Mouse (Mus musculus): ENCODE data around the gene Opalin.
A peak's percentile ranks its signal among the peaks of the same experiment; 100 is the strongest.

DNA sequence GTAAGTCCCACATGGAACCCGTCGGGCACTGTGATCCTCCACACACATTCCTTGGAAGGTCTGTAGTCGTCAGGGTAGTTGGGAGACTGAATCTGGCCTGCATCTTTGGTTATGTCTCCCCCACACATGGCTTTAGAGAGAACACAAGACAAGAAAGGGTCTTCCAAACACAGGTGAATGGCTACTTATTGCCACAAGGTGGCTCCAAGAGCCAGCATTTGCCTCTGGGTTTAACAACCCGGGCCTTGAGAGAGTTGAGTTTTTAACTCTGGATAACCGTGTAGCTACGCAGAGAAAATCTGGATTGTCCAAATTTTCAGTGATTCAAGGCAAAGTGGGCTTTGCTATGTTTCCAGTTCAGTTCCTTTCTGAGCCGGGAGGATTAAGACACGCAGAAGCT lies 28.0 kb upstream of the Opalin start:
- TF ChIP-seq CTCF (IDR thresholded peaks at IDR 0.05; ENCODE audit: borderline replicate concordance, extremely low read depth, insufficient read depth, insufficient read length): peak; percentile 80; the same call in 1 of the 2 replicates
- no peak for TF ChIP-seq POLR2A (IDR thresholded peaks at IDR 0.05; ENCODE audit: borderline replicate concordance, extremely low read depth, insufficient read depth, insufficient read length, poor library complexity, severe bottlenecking)

All from brain, embryonic 14.5 days (tissue).